Mouse (Mus musculus): ENCODE results near the gene Itga3. TPM values are rescaled to one million over a fixed set of nuclear protein-coding genes. Genes with fewer than 3 reads are reported as not detected.
"Not testable (repeated sequence)": the region's sequence is repeated elsewhere in the genome, so short reads cannot be mapped to it uniquely, and the experiment has no call there.

The Itga3 gene
- polyA plus RNA-seq, 1 experiment = 49.4 TPM

GRCm38 (mm10) chr11:95023481-95023880 lies 53.1 kb downstream of the Itga3 start:
- H3K4me1 ChIP-seq (ENCODE audit: control insufficient read depth, insufficient read depth, low read length) = peaks cover 60% of the 10 kb centered on the region
- no peak for DNase-seq
- H3K27me3 ChIP-seq (ENCODE audit: control insufficient read depth, insufficient read depth, low read length) = no peaks in the 10 kb centered on the region
- H3K27ac ChIP-seq (ENCODE audit: insufficient read depth, low read length) = peak overlapping the region; percentile 35; the same call in 1 of the 2 replicates
- no peak for TF ChIP-seq POLR2A (IDR thresholded peaks at IDR 0.05; ENCODE audit: borderline replicate concordance, insufficient read depth, low read length)
- TF ChIP-seq CTCF (IDR thresholded peaks at IDR 0.05; ENCODE audit: borderline replicate concordance, insufficient read depth, low read depth, low read length) = no peak
- H3K4me3 ChIP-seq (replicated peaks; ENCODE audit: insufficient read depth, low read depth, low read length) = no peak overlapping the region
- 71% methylated on average over 9 of the region's 9 CpGs for WGBS

GRCm38 (mm10) chr11:95022237-95022992 lies 54.2 kb downstream of the Itga3 start:
- Histone ChIP-seq H3K27ac (ENCODE audit: insufficient read depth, low read length) (0 out of 2 replicates have a peak overlapping the region, but pooled peaks have one; percentile 35), H3K27me3 (ENCODE audit: control insufficient read depth, insufficient read depth, low read length) (no peaks in the 10 kb centered on the region), H3K4me3 (replicated peaks; ENCODE audit: insufficient read depth, low read depth, low read length) (no peak overlapping the region), H3K4me1 (ENCODE audit: control insufficient read depth, insufficient read depth, low read length) (peaks cover 57% of the 10 kb centered on the region)
- TF ChIP-seq CTCF (IDR thresholded peaks at IDR 0.05; ENCODE audit: borderline replicate concordance, insufficient read depth, low read depth, low read length) (peak; percentile 52), POLR2A (IDR thresholded peaks at IDR 0.05; ENCODE audit: borderline replicate concordance, insufficient read depth, low read length) (no peak)
- DNase-seq = no peak
- 81% methylated on average over 10 of the region's 10 CpGs for WGBS

- no peak for TF ChIP-seq POLR2A (IDR thresholded peaks at IDR 0.05; ENCODE audit: borderline replicate concordance, insufficient read depth, low read length)
- TF ChIP-seq CTCF (IDR thresholded peaks at IDR 0.05; ENCODE audit: borderline replicate concordance, insufficient read depth, low read depth, low read length) = no peak
- no peak for DNase-seq
- Histone ChIP-seq H3K4me1 (ENCODE audit: control insufficient read depth, insufficient read depth, low read length) (peaks cover 44% of the 10 kb centered on the region), H3K27ac (ENCODE audit: insufficient read depth, low read length) (no peak overlapping the region), H3K27me3 (ENCODE audit: control insufficient read depth, insufficient read depth, low read length) (no peaks in the 10 kb centered on the region), H3K4me3 (replicated peaks; ENCODE audit: insufficient read depth, low read depth, low read length) (no peak overlapping the region)
- 90% methylated on average over 3 of the region's 3 CpGs for WGBS
These were observed 61.1 kb downstream of the Itga3 start for GRCm38 (mm10) chr11:95015484-95015883.

GRCm38 (mm10) chr11:95012487-95012886 lies 64.1 kb downstream of the Itga3 start:
- DNase-seq = no peak
- 21% methylated on average over 3 of the region's 3 CpGs for WGBS
- Histone ChIP-seq H3K27me3 (ENCODE audit: control insufficient read depth, insufficient read depth, low read length) (no peaks in the 10 kb centered on the region), H3K4me1 (ENCODE audit: control insufficient read depth, insufficient read depth, low read length) (peaks cover 36% of the 10 kb centered on the region), H3K4me3 (replicated peaks; ENCODE audit: insufficient read depth, low read depth, low read length) (peak overlapping the region; percentile 79), H3K27ac (ENCODE audit: insufficient read depth, low read length) (no peak overlapping the region)
- no peak for TF ChIP-seq POLR2A (IDR thresholded peaks at IDR 0.05; ENCODE audit: borderline replicate concordance, insufficient read depth, low read length)
- no peak for TF ChIP-seq CTCF (IDR thresholded peaks at IDR 0.05; ENCODE audit: borderline replicate concordance, insufficient read depth, low read depth, low read length)

GRCm38 (mm10) chr11:95012075-95012474 lies 64.5 kb downstream of the Itga3 start:
- no peak for DNase-seq
- TF ChIP-seq POLR2A (IDR thresholded peaks at IDR 0.05; ENCODE audit: borderline replicate concordance, insufficient read depth, low read length) (no peak), CTCF (IDR thresholded peaks at IDR 0.05; ENCODE audit: borderline replicate concordance, insufficient read depth, low read depth, low read length) (no peak)
- H3K27ac ChIP-seq (ENCODE audit: insufficient read depth, low read length) = peak overlapping the region; percentile 64
- no peaks in the 10 kb centered on the region for H3K27me3 ChIP-seq (ENCODE audit: control insufficient read depth, insufficient read depth, low read length)
- peaks cover 32% of the 10 kb centered on the region for H3K4me1 ChIP-seq (ENCODE audit: control insufficient read depth, insufficient read depth, low read length)
- WGBS = 22% methylated on average over 3 of the region's 3 CpGs
- peak overlapping the region; percentile 79 for H3K4me3 ChIP-seq (replicated peaks; ENCODE audit: insufficient read depth, low read depth, low read length)

- peak in 1 of 2 experiments; percentile 50 for DNase-seq
- no peaks in the 10 kb centered on the region for H3K27me3 ChIP-seq (ENCODE audit: control insufficient read depth, insufficient read depth, low read length)
- peak overlapping the region; percentile 64 for H3K27ac ChIP-seq (ENCODE audit: insufficient read depth, low read length)
- H3K4me3 ChIP-seq (replicated peaks; ENCODE audit: insufficient read depth, low read depth, low read length) = peak overlapping the region; percentile 79
- 0% methylated on average over 1 of the region's 1 CpGs for WGBS
- no peak for TF ChIP-seq CTCF (IDR thresholded peaks at IDR 0.05; ENCODE audit: borderline replicate concordance, insufficient read depth, low read depth, low read length)
- TF ChIP-seq POLR2A (IDR thresholded peaks at IDR 0.05; ENCODE audit: borderline replicate concordance, insufficient read depth, low read length) = no peak
- peaks cover 31% of the 10 kb centered on the region for H3K4me1 ChIP-seq (ENCODE audit: control insufficient read depth, insufficient read depth, low read length)
These were observed 65.2 kb downstream of the Itga3 start for GRCm38 (mm10) chr11:95011416-95011815.

GRCm38 (mm10) chr11:95010841-95011403 lies 65.7 kb downstream of the Itga3 start:
- Histone ChIP-seq H3K27ac (ENCODE audit: insufficient read depth, low read length) (peak overlapping the region; percentile 85), H3K4me1 (ENCODE audit: control insufficient read depth, insufficient read depth, low read length) (peaks cover 31% of the 10 kb centered on the region), H3K4me3 (replicated peaks; ENCODE audit: insufficient read depth, low read depth, low read length) (peak overlapping the region; percentile 81)
- H3K27me3 ChIP-seq (ENCODE audit: control insufficient read depth, insufficient read depth, low read length); DNase-seq: not testable (repeated sequence)
- WGBS = 3% methylated on average over 4 of the region's 4 CpGs

All from cerebellum, adult 2 months (tissue).